ENCODE assay signal across 9 mouse cellular contexts in genomic region chr6:126768957-126769665, GRCm38 (mm10). TPM values are rescaled to one million over a fixed set of nuclear protein-coding genes. Genes with fewer than 3 reads are reported as not detected.
DNase-seq lines count a peak whose midpoint lies in the region; ATAC-seq lines count a peak whose summit lies in the region.
"Had no signal": no experiment of that assay in that cellular context is flagged by ENCODE, and none has a peak within 500 bp of the region (broad histone marks: within the 10 kb centered on the region; RNA-seq: fewer than 3 reads in every experiment).

No protein-coding gene starts in this region.

- H3K36me3 ChIP-seq in hindbrain, embryonic 14.5 days (replicated peaks; ENCODE audit: control insufficient read depth, insufficient read depth): no peaks in the 10 kb centered on the region
- no peaks in the 10 kb centered on the region for H3K36me3 ChIP-seq in midbrain, embryonic 13.5 days
- H3K36me3 ChIP-seq: heart, embryonic 15.5 days had no signal

- no peak overlapping the region for H3K9ac ChIP-seq in hindbrain, embryonic 14.5 days
- H3K9ac ChIP-seq in midbrain, embryonic 13.5 days (replicated peaks): no peak overlapping the region
- H3K9ac ChIP-seq: heart, embryonic 15.5 days had no signal

- peak overlapping the region; percentile 74 for H3K27ac ChIP-seq in hindbrain, embryonic 14.5 days
- H3K27ac ChIP-seq in midbrain, embryonic 13.5 days: peak overlapping the region; percentile 84
- H3K27ac ChIP-seq: heart, embryonic 15.5 days had no signal

- no peak overlapping the region for H3K4me3 ChIP-seq in hindbrain, embryonic 14.5 days (replicated peaks; ENCODE audit: low read length)
- H3K4me3 ChIP-seq in midbrain, embryonic 13.5 days (replicated peaks): no peak overlapping the region
- H3K4me3 ChIP-seq: heart, embryonic 15.5 days had no signal

- WGBS in hindbrain, embryonic 14.5 days: 56% methylated on average over 11 of the region's 11 CpGs
- 58% methylated on average over 11 of the region's 11 CpGs for WGBS in midbrain, embryonic 13.5 days

- no peak overlapping the region for H3K4me2 ChIP-seq in hindbrain, embryonic 14.5 days (replicated peaks)
- H3K4me2 ChIP-seq in midbrain, embryonic 13.5 days (replicated peaks): no peak overlapping the region
- H3K4me2 ChIP-seq: heart, embryonic 15.5 days had no signal

- intact Hi-C loops in gastrocnemius, postnatal 14 days (cut with DNase I; ENCODE audit: low total_unique reads): no loop called here

- ATAC-seq in hindbrain, embryonic 14.5 days (ENCODE audit: low FRiP score): no peak
- ATAC-seq in midbrain, embryonic 13.5 days: no peak

- DNase-seq in spleen, postnatal 36 days (ENCODE audit: low spot score in 2 of 2): peak; percentile 3 to 9
- no peak for DNase-seq in spleen, adult 12 weeks (ENCODE audit: low spot score)
- no peak for DNase-seq in hindbrain, embryonic 14.5 days (ENCODE audit: low spot score)
- no peak for DNase-seq in adipocyte (ENCODE audit: low spot score)
- no peak for DNase-seq in gastrocnemius, postnatal 14 days
- DNase-seq in yolk sac, embryonic 10.5 days (ENCODE audit: low spot score): no peak

- no peaks in the 10 kb centered on the region for H3K9me3 ChIP-seq in hindbrain, embryonic 14.5 days (ENCODE audit: control insufficient read depth, low read length)
- H3K9me3 ChIP-seq in midbrain, embryonic 13.5 days: no peaks in the 10 kb centered on the region
- H3K9me3 ChIP-seq: heart, embryonic 15.5 days had no signal

- no peaks in the 10 kb centered on the region for H3K27me3 ChIP-seq in hindbrain, embryonic 14.5 days (ENCODE audit: control insufficient read depth, insufficient read depth, low read length)
- H3K27me3 ChIP-seq in midbrain, embryonic 13.5 days: no peaks in the 10 kb centered on the region
- H3K27me3 ChIP-seq: heart, embryonic 15.5 days had no signal

- peaks cover 26% of the 10 kb centered on the region for H3K4me1 ChIP-seq in hindbrain, embryonic 14.5 days (replicated peaks; ENCODE audit: control insufficient read depth, insufficient read depth, low read length)
- H3K4me1 ChIP-seq in midbrain, embryonic 13.5 days (replicated peaks): peaks cover 50% of the 10 kb centered on the region

RNA-seq across cellular contexts. Expression of gene Kcna6, which starts 28.6 kb away (rescaled TPM):
- 18.5 and 22.9 TPM in 2 replicates for polyA plus RNA-seq in hindbrain, embryonic 14.5 days (2014; fragmentation: Nextera tagmentation; extraction: Ambion mirVana)
- 8.4 and 9.3 TPM in 2 replicates for polyA plus RNA-seq in midbrain, embryonic 13.5 days (2015; fragmentation: Nextera tagmentation; extraction: Ambion mirVana)
- total RNA-seq in gastrocnemius, postnatal 14 days (2021): 1 to 10 TPM; 1.3 to 2.4 TPM
- total RNA-seq: megakaryocyte progenitor cell, adult 5-6 weeks had no signal

Comparison
In these comparisons a context has a peak if more than half of its experiments do, and no peak if none do; other contexts are left out.
1. DNase-seq: peak in spleen, postnatal 36 days (2 of 2); none in spleen, adult 12 weeks (single experiment), hindbrain, embryonic 14.5 days (single experiment), adipocyte (single experiment), gastrocnemius, postnatal 14 days (single experiment) and yolk sac, embryonic 10.5 days (single experiment).